Mouse (Mus musculus) heart, postnatal 0 days (tissue): ENCODE results near the gene Spsb1. TPM values are rescaled to one million over a fixed set of nuclear protein-coding genes. Genes with fewer than 3 reads are reported as not detected.
A peak's percentile ranks its signal among the peaks of the same experiment; 100 is the strongest.

ENCODE experiments used
- ATAC-seq: fragments of 200-750 bp; cut with Nextera tagmentation; 2 replicates; pipeline ENCODE4 v1.8.0; 2017; ENCODE audit warnings: low read depth, moderate number of reproducible peaks, moderate library complexity; ENCODE audit not compliant: insufficient read depth
- DNase-seq: peaks from one replicate; pipeline ENCODE4 v3.0.0-alpha.2; 2016; ENCODE audit warnings: low spot score
- H3K27ac ChIP-seq: fragments of 300-500 bp; sonication (generic); 2 replicates; pipeline ENCODE4 v1.5.1; 2014; ENCODE audit warnings: low read depth, mild to moderate bottlenecking
- H3K27me3 ChIP-seq: fragments of 300-500 bp; sonication (generic); 2 replicates; pipeline ENCODE4 v1.6.1; 2014; ENCODE audit warnings: low read length, mixed read lengths; ENCODE audit not compliant: control insufficient read depth, insufficient read depth
- H3K36me3 ChIP-seq: fragments of 300-500 bp; sonication (generic); replicated peaks from 2 replicates; pipeline ENCODE4 v1.6.1; 2014; ENCODE audit warnings: low read length, mixed read lengths; ENCODE audit not compliant: control insufficient read depth, insufficient read depth
- H3K4me1 ChIP-seq: fragments of 300-500 bp; sonication (generic); 2 replicates; pipeline ENCODE4 v1.6.1; 2014; ENCODE audit warnings: antibody characterized with exemption; ENCODE audit not compliant: control insufficient read depth, insufficient read depth
- H3K4me2 ChIP-seq: fragments of 300-500 bp; sonication (generic); 2 replicates; pipeline ENCODE4 v1.6.1; 2014; ENCODE audit warnings: low read depth, mild to moderate bottlenecking, low read length, moderate library complexity
- H3K4me3 ChIP-seq: fragments of 300-500 bp; sonication (generic); 2 replicates; pipeline ENCODE4 v1.5.1; 2014; ENCODE audit warnings: low read depth, low read length
- H3K9ac ChIP-seq: fragments of 300-500 bp; sonication (generic); replicated peaks from 2 replicates; pipeline ENCODE4 v1.6.1; 2014; ENCODE audit warnings: low read depth, low read length, mixed read lengths
- H3K9me3 ChIP-seq: fragments of 300-500 bp; sonication (generic); replicated peaks from 2 replicates; pipeline ENCODE4 v1.6.1; 2016; ENCODE audit warnings: low read length; ENCODE audit not compliant: control insufficient read depth
- CTCF ChIP-seq: IDR thresholded peaks from 2 replicates; pipeline ENCODE4 v1.5.1; 2016; ENCODE audit warnings: antibody characterized with exemption, control low read depth, low read depth
- EP300 ChIP-seq: IDR thresholded peaks from 2 replicates; pipeline ENCODE4 v1.6.1; 2016; ENCODE audit warnings: antibody characterized with exemption, low read depth
- WGBS: fragments of 180-500 bp; shearing (Covaris S2); extraction: QIAGEN DNeasy Blood & Tissue Kit; methylation state at CpG from one replicate; pipeline ENCODE4 v1.1.7; 2014; 5-methylcytosine and 5-hydroxymethylcytosine counted together
- polyA plus RNA-seq: library from polyadenylated mRNA; unstranded; fragments of >200 nt; fragmentation: Nextera tagmentation; extraction: Ambion mirVana; gene quantifications from 2 replicates; pipeline ENCODE4 v1.2.1, GENCODE M21; 2015
- total RNA-seq: library from RNA; depleted of rRNA; stranded (reverse); fragments of >200 nt; gene quantifications from 2 replicates; pipeline ENCODE4 v1.2.3, GENCODE M21; 2014; ENCODE audit warnings: low replicate concordance

Gene Spsb1
- total and polyA plus RNA-seq, 2 experiments from 2014 or later, result 13.2 to 15.2 TPM

- Histone ChIP-seq H3K9me3 (no peaks in the 10 kb centered on the region), H3K9ac (no peak overlapping the region), H3K27me3 (no peaks in the 10 kb centered on the region), H3K36me3 (peaks cover 32% of the 10 kb centered on the region), H3K4me2 (no peak overlapping the region), H3K4me3 (no peak overlapping the region), H3K27ac (no peak overlapping the region), H3K4me1 (peaks cover 13% of the 10 kb centered on the region)
- WGBS, result 81% methylated on average over 15 of the region's 15 CpGs
- DNase-seq (no peak), ATAC-seq (no peak)
- no peak for TF ChIP-seq EP300
- no peak for TF ChIP-seq CTCF
These were observed 27.3 kb upstream of the Spsb1 start for GRCm38 (mm10) chr4:149982154-149982553.

GRCm38 (mm10) chr4:149979819-149980308, 25.0 kb upstream of the Spsb1 start:
- no peak for DNase-seq
- H3K27me3 ChIP-seq, result no peaks in the 10 kb centered on the region
- no peaks in the 10 kb centered on the region for H3K9me3 ChIP-seq
- peak overlapping the region; percentile 51 for H3K4me2 ChIP-seq
- TF ChIP-seq EP300, result no peak
- TF ChIP-seq CTCF, result peak; percentile 92
- WGBS, result 5% methylated on average over 12 of the region's 12 CpGs
- peak; percentile 54; the same call in 1 of the 2 replicates for ATAC-seq
- peak overlapping the region; percentile 11; the same call in 1 of the 2 replicates for H3K4me3 ChIP-seq
- H3K36me3 ChIP-seq, result peaks cover 32% of the 10 kb centered on the region
- no peak overlapping the region for H3K27ac ChIP-seq
- no peak overlapping the region for H3K9ac ChIP-seq
- H3K4me1 ChIP-seq, result peaks cover 13% of the 10 kb centered on the region

GRCm38 (mm10) chr4:149978820-149979219, 24.0 kb upstream of the Spsb1 start:
- H3K4me3 ChIP-seq, result no peak overlapping the region
- no peak overlapping the region for H3K27ac ChIP-seq
- H3K9me3 ChIP-seq, result no peaks in the 10 kb centered on the region
- no peaks in the 10 kb centered on the region for H3K27me3 ChIP-seq
- no peak overlapping the region for H3K4me2 ChIP-seq
- peaks cover 13% of the 10 kb centered on the region for H3K4me1 ChIP-seq
- DNase-seq (no peak), ATAC-seq (no peak)
- H3K9ac ChIP-seq, result no peak overlapping the region
- H3K36me3 ChIP-seq, result peaks cover 29% of the 10 kb centered on the region
- TF ChIP-seq CTCF, result no peak
- no peak for TF ChIP-seq EP300
- WGBS, result 68% methylated on average over 2 of the region's 2 CpGs

GRCm38 (mm10) chr4:149977801-149978544, 23.1 kb upstream of the Spsb1 start:
- 0 out of 2 replicates have a peak, but pooled peaks cover 4% of the 10 kb centered on the region for H3K27me3 ChIP-seq
- ATAC-seq (peak; percentile 69), DNase-seq (no peak)
- H3K9me3 ChIP-seq, result no peaks in the 10 kb centered on the region
- peaks cover 13% of the 10 kb centered on the region for H3K4me1 ChIP-seq
- H3K9ac ChIP-seq, result no peak overlapping the region
- H3K4me2 ChIP-seq, result no peak overlapping the region
- 31% methylated on average over 17 of the region's 17 CpGs for WGBS
- H3K36me3 ChIP-seq, result peaks cover 21% of the 10 kb centered on the region
- no peak overlapping the region for H3K4me3 ChIP-seq
- TF ChIP-seq CTCF (no peak), EP300 (no peak)
- H3K27ac ChIP-seq, result peak overlapping the region; percentile 26; the same call in 1 of the 2 replicates

GRCm38 (mm10) chr4:149977181-149977580, 22.3 kb upstream of the Spsb1 start:
- WGBS, result 77% methylated on average over 6 of the region's 6 CpGs
- no peak overlapping the region for H3K27ac ChIP-seq

More at GRCm38 (mm10) chr4:149977181-149977580, 22.3 kb upstream of the Spsb1 start:
- TF ChIP-seq CTCF (no peak), EP300 (no peak)
- ATAC-seq (no peak), DNase-seq (no peak)
- peaks cover 17% of the 10 kb centered on the region for H3K36me3 ChIP-seq
- peaks cover 13% of the 10 kb centered on the region for H3K4me1 ChIP-seq
- H3K4me3 ChIP-seq, result no peak overlapping the region
- H3K9ac ChIP-seq, result no peak overlapping the region
- no peak overlapping the region for H3K4me2 ChIP-seq
- 0 out of 2 replicates have a peak, but pooled peaks cover 4% of the 10 kb centered on the region for H3K27me3 ChIP-seq
- H3K9me3 ChIP-seq, result no peaks in the 10 kb centered on the region
